Comparison of ENCODE assay signal across 10 mouse cellular contexts in genomic region chr7:116222288-116223009, GRCm38 (mm10).
DNase-seq lines count a peak whose midpoint lies in the region; ATAC-seq lines count a peak whose summit lies in the region.
"Had no signal": no experiment of that assay in that cellular context is flagged by ENCODE, and none has a peak within 500 bp of the region (broad histone marks: within the 10 kb centered on the region; RNA-seq: fewer than 3 reads in every experiment).

No protein-coding gene starts in this region.

- H3K36me3 ChIP-seq in hindbrain, embryonic 12.5 days = no peaks in the 10 kb centered on the region
- H3K36me3 ChIP-seq in hindbrain, embryonic 16.5 days (ENCODE audit: control insufficient read depth, insufficient read depth, low read length) = no peaks in the 10 kb centered on the region
- H3K36me3 ChIP-seq in liver, embryonic 16.5 days (ENCODE audit: control insufficient read depth, insufficient read depth) = no peaks in the 10 kb centered on the region

- no peaks in the 10 kb centered on the region for H3K27me3 ChIP-seq in hindbrain, embryonic 12.5 days
- H3K27me3 ChIP-seq in hindbrain, embryonic 16.5 days (replicated peaks; ENCODE audit: control insufficient read depth, insufficient read depth, low read length) = no peaks in the 10 kb centered on the region
- no peaks in the 10 kb centered on the region for H3K27me3 ChIP-seq in liver, embryonic 16.5 days (ENCODE audit: control insufficient read depth, insufficient read depth, low read depth, low read length)

- no peak overlapping the region for H3K4me2 ChIP-seq in hindbrain, embryonic 12.5 days (replicated peaks)
- no peak overlapping the region for H3K4me2 ChIP-seq in hindbrain, embryonic 16.5 days (ENCODE audit: low read length)
- H3K4me2 ChIP-seq in liver, embryonic 16.5 days (ENCODE audit: low read depth, low read length) = no peak overlapping the region

- no peak overlapping the region for H3K4me3 ChIP-seq in hindbrain, embryonic 12.5 days
- H3K4me3 ChIP-seq in hindbrain, embryonic 16.5 days (ENCODE audit: low read length) = no peak overlapping the region
- H3K4me3 ChIP-seq in liver, embryonic 16.5 days (ENCODE audit: low read depth, low read length) = no peak overlapping the region

- H3K4me1 ChIP-seq in hindbrain, embryonic 12.5 days = peaks cover 26% of the 10 kb centered on the region
- peaks cover 23% of the 10 kb centered on the region for H3K4me1 ChIP-seq in hindbrain, embryonic 16.5 days (ENCODE audit: control insufficient read depth, insufficient read depth, low read depth, low read length)
- H3K4me1 ChIP-seq in liver, embryonic 16.5 days (ENCODE audit: control insufficient read depth, low read depth, low read length) = peaks cover 2% of the 10 kb centered on the region; the same call in 1 of the 2 replicates

- no peak overlapping the region for H3K9ac ChIP-seq in hindbrain, embryonic 12.5 days
- H3K9ac ChIP-seq in hindbrain, embryonic 16.5 days (ENCODE audit: low read depth, low read length) = no peak overlapping the region
- H3K9ac ChIP-seq in liver, embryonic 16.5 days (ENCODE audit: low read depth, low read length) = no peak overlapping the region

- 0 out of 2 replicates have a peak, but pooled peaks cover 2% of the 10 kb centered on the region for H3K9me3 ChIP-seq in hindbrain, embryonic 12.5 days (replicated peaks)
- H3K9me3 ChIP-seq in hindbrain, embryonic 16.5 days (ENCODE audit: control insufficient read depth, low read length) = no peaks in the 10 kb centered on the region
- H3K9me3 ChIP-seq in liver, embryonic 16.5 days (replicated peaks; ENCODE audit: control insufficient read depth, low read length) = no peaks in the 10 kb centered on the region

- WGBS in hindbrain, embryonic 12.5 days = 56% methylated on average over 8 of the region's 8 CpGs
- 52% methylated on average over 8 of the region's 8 CpGs for WGBS in hindbrain, embryonic 16.5 days
- 32% methylated on average over 8 of the region's 8 CpGs for WGBS in liver, embryonic 16.5 days (ENCODE audit: insufficient replicate concordance)

- ATAC-seq in hindbrain, embryonic 12.5 days (ENCODE audit: low FRiP score) = peak; percentile 20; the same call in 1 of the 2 replicates
- no peak for ATAC-seq in hindbrain, embryonic 16.5 days
- peak; percentile 86 for ATAC-seq in liver, embryonic 16.5 days (ENCODE audit: low read depth)

- no peak overlapping the region for H3K27ac ChIP-seq in hindbrain, embryonic 12.5 days
- H3K27ac ChIP-seq in hindbrain, embryonic 16.5 days (ENCODE audit: low read depth, low read length) = no peak overlapping the region
- H3K27ac ChIP-seq in liver, embryonic 16.5 days (ENCODE audit: low read length) = no peak overlapping the region

- peak; percentile 72 for DNase-seq in ES-CJ7 (ENCODE audit: low read depth, low spot score)
- DNase-seq in ZHBTc4 (ENCODE audit: low read depth, low spot score) = peak; percentile 79
- no peak for DNase-seq in layer of hippocampus, adult 18-20 months (ENCODE audit: low spot score in 2 of 2)
- DNase-seq in cerebellum, adult 18-20 months = no peak
- DNase-seq: adrenal gland, adult 8-10 months; heart, postnatal 4 days; layer of hippocampus, postnatal 36 days had no signal

Comparison
In these comparisons a context has a peak if more than half of its experiments do, and no peak if none do; other contexts are left out.
1. DNase-seq: peak in ES-CJ7 (single experiment) and ZHBTc4 (single experiment); none in layer of hippocampus, adult 18-20 months (0 of 2) and cerebellum, adult 18-20 months (0 of 2).